Mouse (Mus musculus) MEL (cell line): ENCODE measurements around the gene E4f1. TPM values are rescaled to one million over a fixed set of nuclear protein-coding genes. Genes with fewer than 3 reads are reported as not detected.

Source experiments
- DNase-seq: peaks from one replicate; pipeline ENCODE4 v3.0.0; 2011; ENCODE audit warnings: low read depth, low spot score
- H3K27ac ChIP-seq: 2 replicates; pipeline ENCODE4 v1.5.1; 2012; ENCODE audit warnings: low read depth, mild to moderate bottlenecking, control low read depth, low read length, moderate library complexity; ENCODE audit not compliant: control insufficient read depth
- H3K27me3 ChIP-seq, 2 experiments: fragments of 150-350 bp in 1 of 2; sonication (generic) in 1 of 2; 2 replicates each; pipeline ENCODE4 v1.6.1; 2012; ENCODE audit warnings: low read length in 2 of 2, mild to moderate bottlenecking in 2 of 2, improper control_type of control experiment in 1 of 2, moderate library complexity in 1 of 2; ENCODE audit not compliant: insufficient read depth in 2 of 2, control insufficient read depth in 1 of 2
- H3K36me3 ChIP-seq, 2 experiments: 2 replicates each; pipeline ENCODE4 v1.6.1; 2012 to 2014; ENCODE audit warnings: low read length in 2 of 2, improper control_type of control experiment in 1 of 2, inconsistent platforms in 1 of 2, mild to moderate bottlenecking in 1 of 2; ENCODE audit not compliant: insufficient read depth in 2 of 2, control insufficient read depth in 1 of 2
- H3K4me1 ChIP-seq, 2 experiments: fragments of 150-350 bp in 1 of 2; sonication (generic) in 1 of 2; 2 replicates each; pipeline ENCODE4 v1.6.1; 2012; ENCODE audit warnings: low read length in 2 of 2, improper control_type of control experiment in 1 of 2, mild to moderate bottlenecking in 1 of 2; ENCODE audit not compliant: insufficient read depth in 2 of 2, control insufficient read depth in 1 of 2
- H3K4me3 ChIP-seq, 2 experiments: fragments of 150-350 bp in 1 of 2; sonication (generic) in 1 of 2; 2 replicates each; pipeline ENCODE4 v1.5.1; 2012; ENCODE audit warnings: low read depth in 2 of 2, low read length in 2 of 2, mild to moderate bottlenecking in 2 of 2, moderate library complexity in 2 of 2, control low read depth in 1 of 2, improper control_type of control experiment in 1 of 2; ENCODE audit not compliant: control insufficient read depth in 1 of 2, insufficient read depth in 1 of 2
- H3K79me2 ChIP-seq: 2 replicates; pipeline ENCODE4 v1.6.1; 2012; ENCODE audit warnings: mild to moderate bottlenecking, low read length, moderate library complexity; ENCODE audit not compliant: control insufficient read depth, poor library complexity, insufficient read depth
- H3K9ac ChIP-seq: 2 replicates; pipeline ENCODE4 v1.6.1; 2012; ENCODE audit warnings: low read depth, mild to moderate bottlenecking, control low read depth, low read length, moderate library complexity; ENCODE audit not compliant: control insufficient read depth, poor library complexity, severe bottlenecking
- H3K9me3 ChIP-seq: fragments of 150-350 bp; sonication (generic); replicated peaks from 2 replicates; pipeline ENCODE4 v1.6.1; 2012; ENCODE audit warnings: mild to moderate bottlenecking, low read length, improper control_type of control experiment, moderate library complexity; ENCODE audit not compliant: insufficient read depth
- CTCF ChIP-seq, 3 experiments: IDR thresholded peaks in 2 of 3; conservative IDR thresholded peaks in 1 of 3; 2 replicates each; pipeline ENCODE4 v1.5.1; 2011 to 2012; ENCODE audit warnings: low read length in 3 of 3, low read depth in 2 of 3, mild to moderate bottlenecking in 2 of 3, improper control_type of control experiment in 1 of 3, inconsistent platforms in 1 of 3, mixed read lengths in 1 of 3, moderate library complexity in 1 of 3; ENCODE audit not compliant: control insufficient read depth in 1 of 3, insufficient read depth in 1 of 3, poor library complexity in 1 of 3, severe bottlenecking in 1 of 3
- EP300 ChIP-seq, 2 experiments: IDR thresholded peaks; 2 replicates each; pipeline ENCODE4 v1.6.1; 2011; ENCODE audit warnings: improper control_type of control experiment in 2 of 2, low read length in 2 of 2, low read depth in 1 of 2, mild to moderate bottlenecking in 1 of 2
- KAT2A ChIP-seq: conservative IDR thresholded peaks from 2 replicates; pipeline ENCODE4 v1.6.1; 2012; ENCODE audit warnings: low read depth, low read length, improper control_type of control experiment, inconsistent platforms
- MAFK ChIP-seq: IDR thresholded peaks from 2 replicates; pipeline ENCODE4 v1.6.1; 2011; ENCODE audit warnings: low read depth, mild to moderate bottlenecking, low read length, improper control_type of control experiment, borderline replicate concordance
- MEF2A ChIP-seq: IDR thresholded peaks from 2 replicates; pipeline ENCODE4 v1.6.1; 2014; ENCODE audit warnings: low read depth, mild to moderate bottlenecking, inconsistent platforms, low read length, improper control_type of control experiment; ENCODE audit not compliant: poor library complexity, insufficient replicate concordance, severe bottlenecking; ENCODE audit errors: extremely low read depth
- MXI1 ChIP-seq: IDR thresholded peaks from 2 replicates; pipeline ENCODE4 v1.6.1; 2011; ENCODE audit warnings: mild to moderate bottlenecking, low read depth, low read length, improper control_type of control experiment
- POLR2AphosphoS5 ChIP-seq: IDR thresholded peaks from 2 replicates; pipeline ENCODE4 v1.6.1; 2012; ENCODE audit warnings: low read depth, borderline replicate concordance, mild to moderate bottlenecking, inconsistent platforms, low read length, moderate library complexity, mixed read lengths
- RCOR1 ChIP-seq: IDR thresholded peaks from 2 replicates; pipeline ENCODE4 v1.6.1; 2012; ENCODE audit warnings: low read depth, mild to moderate bottlenecking, inconsistent platforms, low read length, improper control_type of control experiment
- SIN3A ChIP-seq: IDR thresholded peaks from 2 replicates; pipeline ENCODE4 v1.6.1; 2012; ENCODE audit warnings: low read length, improper control_type of control experiment, inconsistent platforms
- ZNF384 ChIP-seq: IDR thresholded peaks from 2 replicates; pipeline ENCODE4 v1.6.1; 2012; ENCODE audit warnings: low read depth, mild to moderate bottlenecking, inconsistent platforms, low read length, improper control_type of control experiment
- polyA plus RNA-seq, 2 experiments: library from polyadenylated mRNA; stranded (reverse) in 1 of 2; unstranded in 1 of 2; fragments of >175 nt in 1 of 2; fragments of >200 nt in 1 of 2; gene quantifications; 2 replicates each; pipeline versions ENCODE4 v1.2.1 to v1.2.4; 2012; ENCODE audit warnings: low replicate concordance in 2 of 2, low read depth in 1 of 2; ENCODE audit not compliant: insufficient read length in 2 of 2, insufficient read depth in 1 of 2, missing spikeins in 1 of 2
- total RNA-seq: library from RNA; depleted of rRNA; stranded (reverse); fragments of 300-350 nt; gene quantifications from 2 replicates; pipeline ENCODE4 v1.2.3, GENCODE M21; 2012

Gene E4f1
- total and polyA plus RNA-seq, 3 experiments, result 24.3 to 37.1 TPM; not detected in 1

- TF ChIP-seq CTCF (IDR thresholded peaks at IDR 0.05 in 2 of 3, conservative IDR thresholded peaks at IDR 0.05 in 1 of 3; ENCODE audit: control insufficient read depth in 1 of 3, insufficient read depth in 1 of 3, low read depth in 2 of 3, low read length in 3 of 3, poor library complexity in 1 of 3, severe bottlenecking in 1 of 3), result peak; percentile 74 to 96 (median 81)
- peak; percentile 89 for TF ChIP-seq SIN3A
- no peak; the same call in 1 of the 2 replicates for TF ChIP-seq RCOR1
- peak in 1 of 2 experiments; percentile 30; a peak in 1 of 4 replicates for TF ChIP-seq EP300 (IDR thresholded peaks at IDR 0.05; ENCODE audit: low read depth in 1 of 2, low read length in 2 of 2)
Observed at GRCm38 (mm10) chr17:24478663-24479380, 8.7 kb upstream of the E4f1 start, which contains the start of gene Mlst8 (continued).

GRCm38 (mm10) chr17:24477985-24478600, 8.0 kb upstream of the E4f1 start:
- H3K4me1 ChIP-seq, result peaks cover 0 to 13% of the 10 kb centered on the region in 2 experiments; a peak in 3 of 4 replicates
- peaks cover 0 to 8% of the 10 kb centered on the region in 2 experiments; a peak in 2 of 4 replicates for H3K36me3 ChIP-seq
- H3K27me3 ChIP-seq, result no peaks in the 10 kb centered on the region
- TF ChIP-seq MEF2A, result no peak
- no peak for TF ChIP-seq ZNF384
- TF ChIP-seq, all 39 proteins: peak for 0
- H3K79me2 ChIP-seq, result peaks cover 7% of the 10 kb centered on the region
- no peaks in the 10 kb centered on the region for H3K9me3 ChIP-seq
- H3K4me3 ChIP-seq, result peak overlapping the region; percentile 53 to 77
- H3K9ac ChIP-seq, result peak overlapping the region; percentile 56
- peak; percentile 34 for DNase-seq
- no peak overlapping the region for H3K27ac ChIP-seq

- no peak overlapping the region for H3K27ac ChIP-seq
- no peaks in the 10 kb centered on the region for H3K9me3 ChIP-seq
- H3K27me3 ChIP-seq, result no peaks in the 10 kb centered on the region
- H3K36me3 ChIP-seq, result peaks cover 0 to 11% of the 10 kb centered on the region in 2 experiments; a peak in 2 of 4 replicates
- no peak overlapping the region; the same call in none of the 2 replicates for H3K9ac ChIP-seq
- peaks cover 0 to 18% of the 10 kb centered on the region in 2 experiments; a peak in 3 of 4 replicates for H3K4me1 ChIP-seq
- 0 out of 4 replicates have a peak overlapping the region, but pooled peaks of 1 of the 2 experiments have one; percentile 77 for H3K4me3 ChIP-seq
- no peak for DNase-seq
- peaks cover 11% of the 10 kb centered on the region for H3K79me2 ChIP-seq
- TF ChIP-seq EP300 (IDR thresholded peaks at IDR 0.05; ENCODE audit: low read depth in 1 of 2, low read length in 2 of 2) (no peak), MAFK (peak; percentile 53; the same call in 1 of the 2 replicates), KAT2A (no peak), MXI1 (no peak), POLR2AphosphoS5 (no peak)
Observed at GRCm38 (mm10) chr17:24477053-24477984, 7.2 kb upstream of the E4f1 start.
